Mouse (Mus musculus): Measurements from ENCODE around the gene Prdm9.

The Prdm9 gene

GRCm38 (mm10) chr17:15526986-15527810, 37.0 kb downstream of the Prdm9 start, which contains the start of gene Pdcd2:
Pdcd2 (minus strand) TSS chr17:15527301.
- DNase-seq: peak; percentile 84

- DNase-seq: no peak
Measured at GRCm38 (mm10) chr17:15526304-15526703, 37.9 kb downstream of the Prdm9 start.

GRCm38 (mm10) chr17:15518766-15519165, 45.4 kb downstream of the Prdm9 start:
- no peak for DNase-seq

GRCm38 (mm10) chr17:15518186-15518585, 46.0 kb downstream of the Prdm9 start:
- no peak for DNase-seq

- no peak for DNase-seq
Measured at GRCm38 (mm10) chr17:15517776-15518175, 46.4 kb downstream of the Prdm9 start.

- DNase-seq: no peak
Measured at GRCm38 (mm10) chr17:15510694-15511093, 53.5 kb downstream of the Prdm9 start.

- DNase-seq: peak; percentile 97
Measured at GRCm38 (mm10) chr17:15499656-15500394, 64.3 kb downstream of the Prdm9 start, which contains the start of the genes Psmb1 and Tbp. Psmb1 (minus strand) TSS chr17:15499751. Tbp (plus strand) TSS chr17:15499888.

- peak; percentile 29 for DNase-seq
Measured at GRCm38 (mm10) chr17:15498753-15499113, 65.4 kb downstream of the Prdm9 start.

GRCm38 (mm10) chr17:15497882-15498752, 66.0 kb downstream of the Prdm9 start:
- DNase-seq: peak; percentile 97
